Mouse (Mus musculus) 3134 (cell line): ENCODE measurements at regions not wholly inside any gene's neighbourhood (a gene's known extent, or its start where the extent isn't known, plus 50 kb on each side); places are given as distances from the start of the nearest gene placed in this dataset.
"Not testable (repeated sequence)": the region's sequence is repeated elsewhere in the genome, so short reads cannot be mapped to it uniquely, and the experiment has no call there.

ENCODE experiments used
- DNase-seq: peaks from one replicate; pipeline ENCODE4 v3.0.0-alpha.2; 2011; ENCODE audit warnings: low spot score; ENCODE audit not compliant: insufficient read length; ENCODE audit errors: extremely low read depth

DNA sequence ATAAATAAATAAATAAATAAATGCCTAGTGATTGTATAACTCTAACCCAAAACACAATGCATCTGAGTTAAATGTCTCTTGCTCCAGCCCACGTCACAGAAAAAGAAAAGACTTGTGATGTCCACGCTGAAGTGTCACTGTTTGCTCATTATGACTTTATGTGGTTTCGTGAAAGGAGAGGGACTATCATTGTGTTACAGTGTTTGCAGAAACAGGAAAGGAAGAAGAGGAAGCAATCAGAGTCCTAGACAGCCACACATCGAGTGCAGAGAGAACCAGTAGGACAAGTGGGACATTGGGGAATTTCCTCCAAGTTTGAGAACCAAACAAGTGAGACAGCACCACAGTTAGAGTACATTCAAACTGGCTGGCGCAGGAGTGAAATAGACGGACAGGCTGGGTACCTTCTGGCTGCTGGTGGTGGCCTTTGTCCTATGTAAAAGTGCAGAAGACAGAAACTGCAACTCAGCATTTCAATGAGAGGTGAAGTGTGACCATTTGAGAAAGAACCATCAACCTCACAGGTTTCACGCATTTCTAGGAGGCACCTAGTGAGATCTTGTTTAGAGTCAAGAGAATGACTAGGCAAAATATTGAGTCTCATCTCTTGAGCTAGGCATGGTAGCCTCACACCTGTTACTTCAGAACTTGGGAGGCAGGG, 59.6 kb downstream of the Fasl start:
- no peak for DNase-seq

DNA sequence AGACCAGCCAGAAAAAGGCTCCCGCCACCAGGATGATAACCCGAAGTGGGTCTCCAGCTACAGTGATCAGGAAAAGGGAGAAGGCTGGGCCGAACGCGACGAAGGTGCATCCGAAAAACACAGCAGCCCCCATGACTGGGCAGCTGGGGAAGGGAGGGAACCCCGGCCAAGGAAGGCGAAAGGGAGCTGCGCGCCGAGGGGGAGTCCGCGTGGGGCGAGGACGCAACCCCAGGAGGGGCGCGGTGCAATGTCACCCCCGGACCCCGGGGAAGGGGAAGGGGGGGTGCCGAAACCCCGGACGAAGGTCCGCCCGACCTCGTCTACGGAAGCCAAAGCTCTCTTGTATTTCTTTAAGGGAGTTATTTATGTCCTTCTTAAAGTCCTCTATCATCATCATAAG, 60.9 kb downstream of the Fasl start:
- DNase-seq = not testable (repeated sequence)

DNA sequence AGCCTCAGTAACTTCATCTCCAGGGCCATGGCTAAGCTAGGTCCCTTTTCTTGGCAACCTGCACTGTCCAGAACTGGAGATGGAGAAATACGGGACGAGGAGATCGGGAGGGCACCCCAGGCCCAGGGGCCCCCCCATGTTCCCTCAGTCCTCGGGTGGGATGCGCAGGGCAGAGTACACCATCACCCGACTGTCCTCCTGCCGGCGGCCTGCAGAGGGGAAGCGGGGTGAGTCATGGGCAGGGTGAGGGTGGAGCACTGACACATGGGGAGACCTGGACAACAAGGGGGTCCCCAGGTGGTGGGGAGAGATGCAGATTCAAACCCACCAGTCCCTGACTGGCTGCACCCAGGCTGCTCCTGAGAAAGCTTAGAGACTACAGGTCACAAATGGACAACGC, 62.2 kb downstream of the Fasl start:
- not testable (repeated sequence) for DNase-seq

DNA sequence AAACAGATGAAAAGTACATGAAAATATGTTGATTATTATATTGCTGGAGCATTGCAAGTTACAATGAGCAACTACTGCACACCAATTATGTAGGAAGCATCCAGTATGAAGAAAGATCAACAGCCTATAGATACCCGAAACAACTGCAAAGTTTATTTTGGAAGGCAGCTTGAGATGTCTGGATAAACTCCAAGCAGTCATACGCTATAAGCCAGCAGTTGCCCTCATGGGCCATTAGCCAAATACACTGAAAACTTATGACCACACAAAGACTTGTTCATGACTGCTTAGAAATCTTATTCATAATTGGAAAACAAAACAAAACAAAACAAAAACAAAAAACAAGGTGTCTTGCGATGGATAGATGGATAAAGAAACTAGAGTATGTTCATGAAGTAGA, 68.4 kb downstream of the Fasl start:
- no peak for DNase-seq

DNA sequence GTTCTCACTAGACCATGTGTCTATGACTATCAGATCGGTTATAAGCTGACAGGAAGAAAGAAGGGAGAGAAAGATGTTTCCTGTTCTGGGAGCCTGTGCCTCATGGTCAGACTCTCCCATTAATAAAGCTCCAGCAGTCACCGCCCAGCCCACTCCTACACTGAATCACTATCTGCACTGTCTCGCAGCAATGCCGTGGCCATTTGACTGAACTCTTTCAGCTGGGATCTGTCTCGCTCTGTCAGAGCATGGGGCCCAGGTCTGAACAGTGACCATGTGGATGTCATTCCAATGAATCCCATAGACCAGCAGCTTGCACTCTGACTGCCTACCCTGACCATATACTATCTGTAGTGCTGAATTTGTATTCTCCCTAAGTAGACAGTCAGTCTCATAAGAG, 70.0 kb downstream of the Fasl start:
- DNase-seq = no peak

DNA sequence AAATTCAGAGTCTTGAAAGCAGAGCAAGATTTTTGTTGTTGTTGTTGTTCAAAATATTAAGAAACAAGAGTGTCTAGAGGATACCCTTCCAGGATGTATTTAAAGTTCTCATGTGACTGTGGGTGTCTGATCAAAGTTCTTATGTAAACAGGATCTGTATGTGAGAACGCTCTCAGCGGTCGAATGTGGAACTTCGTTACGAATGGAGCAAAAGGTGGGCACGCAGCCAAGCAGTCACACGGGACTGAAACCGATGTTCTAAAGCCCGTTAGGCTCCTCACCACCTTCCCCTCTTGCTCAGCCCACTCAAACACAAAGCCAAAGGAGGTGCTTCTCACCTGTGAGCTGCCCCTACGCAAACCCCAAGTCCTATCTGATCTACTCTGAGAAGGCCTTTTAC, 75.4 kb downstream of the Fasl start:
- no peak for DNase-seq

DNA sequence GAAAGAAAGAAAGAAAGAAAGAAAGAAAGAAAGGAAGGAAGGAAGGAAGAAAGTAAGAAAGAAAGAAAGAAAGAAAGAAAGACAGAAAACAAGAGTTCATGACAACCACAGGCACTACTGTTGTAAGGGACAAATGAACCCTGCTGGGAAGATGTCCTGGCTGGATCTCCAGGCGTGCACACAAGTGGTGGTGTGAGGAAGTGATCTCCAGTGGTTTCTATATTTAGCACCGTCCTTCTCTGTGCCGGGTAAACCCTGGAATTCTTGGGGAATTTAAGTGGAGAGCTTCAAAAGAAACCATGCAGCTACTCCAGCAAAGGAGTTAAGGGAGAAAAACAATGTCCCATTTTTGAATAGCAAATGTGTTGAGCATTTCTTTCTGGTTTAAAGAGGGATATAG, 76.0 kb downstream of the Fasl start:
- DNase-seq = no peak

DNA sequence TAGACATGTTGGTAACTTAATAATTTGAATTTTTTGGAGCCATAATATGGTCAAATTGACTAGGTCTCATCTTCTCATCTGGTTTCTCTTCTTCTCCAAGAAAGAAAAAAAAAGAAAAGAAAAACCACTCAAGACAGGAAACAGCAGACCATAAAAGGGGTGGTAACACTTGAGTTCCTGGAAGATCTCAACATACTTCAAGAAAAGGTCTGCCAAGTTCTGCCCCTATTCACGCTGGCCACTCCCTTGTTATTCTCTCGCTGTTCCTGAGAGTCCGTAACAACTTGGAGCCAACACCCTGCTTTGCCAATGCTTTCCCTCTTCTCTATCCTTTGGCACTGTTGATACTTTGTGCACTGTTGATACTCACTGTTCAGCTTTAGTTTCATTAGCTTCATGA, 81.2 kb downstream of the Fasl start:
- no peak for DNase-seq

DNA sequence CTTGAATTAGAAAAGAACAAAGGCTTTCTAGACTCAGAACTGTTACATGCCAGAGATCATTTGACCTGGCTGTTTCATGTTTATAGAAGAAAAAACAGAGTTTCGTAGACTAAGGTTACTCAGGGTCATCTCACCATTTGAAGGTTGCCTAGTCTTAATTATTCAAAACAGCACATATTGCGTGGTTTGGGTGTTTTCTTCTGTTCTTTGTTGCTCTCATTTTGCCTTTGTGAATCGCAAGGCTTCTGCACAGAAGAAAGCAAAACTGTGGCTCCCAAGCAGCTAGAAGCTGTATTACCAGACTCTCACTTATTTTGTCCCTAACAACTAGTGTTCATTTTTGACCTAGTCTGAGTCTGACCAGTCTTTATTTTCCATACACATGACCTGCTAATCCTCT, 83.3 kb downstream of the Fasl start:
- no peak for DNase-seq

DNA sequence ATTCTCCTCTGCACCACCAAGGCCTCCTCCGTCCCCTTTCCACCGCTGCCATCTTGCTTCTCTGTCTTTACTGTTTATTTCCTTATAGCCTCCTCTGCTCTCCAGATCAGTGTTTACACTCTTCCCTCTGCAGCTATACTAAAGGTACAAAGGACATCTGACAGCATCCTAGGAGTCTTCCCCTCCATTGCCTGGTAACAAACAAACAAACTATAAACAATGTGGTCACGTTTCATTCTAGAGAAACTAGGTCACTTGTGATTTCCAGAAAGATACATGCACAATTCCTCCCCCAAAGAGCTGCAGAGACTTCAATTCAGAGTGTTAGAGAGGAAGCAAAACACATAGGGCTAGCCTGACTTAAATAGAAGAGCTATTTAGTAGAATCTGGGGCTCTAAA, 83.8 kb downstream of the Fasl start:
- no peak for DNase-seq

DNA sequence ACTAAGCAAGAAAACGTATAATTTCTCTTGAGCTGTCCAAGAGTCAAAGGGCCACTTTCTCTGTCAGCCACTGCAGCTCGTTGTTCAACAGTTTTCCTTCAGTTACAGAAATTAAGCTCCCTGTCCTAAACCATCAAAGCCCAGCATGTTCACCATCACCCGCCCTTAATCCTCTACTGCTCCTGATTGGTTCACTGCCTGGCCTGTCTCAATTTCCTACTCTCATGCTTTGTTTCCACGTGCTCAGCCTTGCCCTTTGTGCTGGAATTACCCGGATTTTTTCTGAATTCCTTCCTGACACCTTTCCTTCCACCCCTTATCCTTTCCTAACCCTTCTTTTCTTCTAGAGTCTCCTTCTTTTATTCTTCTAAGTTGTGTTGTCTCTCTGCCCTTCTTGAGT, 92.4 kb downstream of the Fasl start:
- DNase-seq = no peak

DNA sequence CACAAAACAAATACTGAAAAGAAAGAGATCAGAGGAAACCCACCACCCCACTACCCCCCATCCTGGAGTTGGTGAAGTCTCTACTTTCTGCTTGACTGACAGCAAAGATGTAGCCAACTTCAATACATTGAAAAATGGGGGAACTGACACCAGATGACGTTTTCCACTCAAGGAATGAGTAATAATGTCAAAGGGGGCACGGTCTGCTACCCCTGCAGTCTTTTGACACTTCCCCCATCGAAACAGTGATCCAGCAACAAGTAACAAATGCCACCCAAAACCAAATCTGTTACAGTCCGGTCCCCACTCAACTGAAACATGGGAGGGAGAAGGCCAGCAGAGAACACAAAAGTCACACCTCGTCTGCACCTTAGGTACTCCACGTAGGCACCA, 94.5 kb downstream of the Fasl start:
- DNase-seq = no peak

DNA sequence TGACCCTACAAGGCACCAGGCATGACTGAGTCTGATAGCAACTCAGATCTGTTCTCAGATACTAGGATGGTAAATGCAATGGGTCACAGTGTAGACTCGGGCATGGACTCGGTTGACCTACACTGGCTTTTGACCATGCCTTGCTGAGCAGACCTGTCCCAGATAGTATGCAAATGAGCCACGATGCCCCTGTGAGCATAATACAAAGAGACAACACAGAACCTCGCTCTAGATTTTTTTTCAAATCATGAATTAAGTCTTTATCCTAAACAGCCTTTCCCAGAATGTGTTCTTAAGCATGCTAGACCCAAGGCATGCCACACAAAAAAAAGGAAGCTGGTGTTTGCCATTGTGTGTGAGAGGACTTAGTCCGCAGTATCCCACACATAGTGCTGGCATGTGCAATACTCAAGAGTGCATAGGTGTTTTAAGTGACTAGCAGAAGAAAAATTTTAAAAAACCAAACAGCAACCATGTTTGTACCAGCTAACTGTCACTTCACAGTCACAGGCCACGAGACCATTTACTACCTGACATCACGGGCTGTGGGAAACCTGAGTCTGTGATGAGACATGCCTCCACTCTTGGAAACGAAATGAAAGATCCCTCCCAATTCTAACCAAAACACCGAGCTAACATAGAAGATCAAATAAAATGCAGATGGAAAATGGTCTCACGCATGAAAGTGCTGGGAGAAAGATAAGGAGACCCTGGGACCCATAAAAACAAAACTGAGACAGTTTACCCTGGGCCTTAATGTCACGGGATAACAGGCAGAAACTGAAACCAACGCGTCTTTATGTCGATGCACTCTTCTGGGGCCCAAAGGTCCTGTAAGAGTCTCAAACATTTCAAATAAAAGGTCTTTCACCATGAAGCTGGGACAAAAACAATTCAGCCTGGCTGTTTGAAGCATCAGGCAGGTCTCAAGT, 95.2 kb downstream of the Fasl start:
- no peak for DNase-seq

DNA sequence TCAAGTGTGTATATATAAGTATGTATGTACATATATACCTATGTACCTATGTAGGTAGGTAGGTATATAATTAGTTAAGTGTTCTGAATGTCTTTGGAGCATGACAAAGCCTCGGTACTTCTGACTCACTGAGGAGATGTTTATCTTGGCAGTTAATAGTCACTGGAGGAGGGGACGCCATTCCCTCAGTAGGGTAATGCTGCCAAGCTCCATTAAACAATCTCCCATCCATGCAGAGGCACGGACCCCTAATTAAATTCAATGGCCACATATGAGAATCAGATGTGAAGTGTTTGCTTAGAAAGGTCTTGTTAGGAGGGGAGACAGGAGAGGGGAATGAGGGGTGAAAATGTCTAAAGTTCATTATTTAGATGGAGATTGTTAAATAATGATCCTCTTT, 99.3 kb downstream of the Fasl start:
- DNase-seq = no peak

DNA sequence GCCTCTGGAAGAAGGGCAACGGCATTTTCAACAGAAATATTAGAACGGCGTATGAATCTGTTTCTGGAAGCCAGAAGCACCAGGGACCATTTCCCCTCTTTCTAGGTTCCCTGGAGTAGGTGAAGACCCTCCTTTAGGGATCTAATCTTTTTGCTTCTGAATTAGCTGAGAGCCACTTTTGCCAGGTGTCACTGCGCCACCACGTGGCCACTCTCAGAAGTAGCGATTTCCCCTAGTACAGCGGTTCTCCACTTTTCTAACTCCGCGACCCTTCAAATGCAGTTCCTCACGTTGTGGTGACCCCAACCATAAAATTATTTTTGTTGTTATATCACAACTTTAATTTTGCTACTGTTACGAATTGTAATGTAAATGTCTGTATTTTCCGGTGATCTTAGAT, 100.7 kb downstream of the Fasl start:
- DNase-seq = no peak

DNA sequence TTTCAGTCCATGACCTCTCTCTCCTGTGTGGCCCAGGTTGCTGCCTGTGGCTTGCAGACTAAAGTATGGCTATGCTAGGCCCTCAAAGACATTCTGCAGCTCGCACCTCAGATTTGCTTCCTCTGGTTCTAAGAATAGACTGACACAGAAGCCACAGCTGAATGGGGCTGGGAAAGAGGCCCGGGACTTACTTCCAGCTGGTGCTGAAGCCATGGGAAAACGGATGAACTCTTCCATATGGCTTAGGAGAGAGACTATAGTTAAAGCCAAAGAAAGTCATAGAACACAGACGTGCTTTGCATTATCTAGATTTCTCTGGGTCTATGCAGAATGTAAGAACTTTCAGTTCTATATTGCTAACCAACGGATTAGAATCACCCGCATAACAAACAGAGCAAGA, 107.7 kb downstream of the Fasl start:
- no peak for DNase-seq

DNA sequence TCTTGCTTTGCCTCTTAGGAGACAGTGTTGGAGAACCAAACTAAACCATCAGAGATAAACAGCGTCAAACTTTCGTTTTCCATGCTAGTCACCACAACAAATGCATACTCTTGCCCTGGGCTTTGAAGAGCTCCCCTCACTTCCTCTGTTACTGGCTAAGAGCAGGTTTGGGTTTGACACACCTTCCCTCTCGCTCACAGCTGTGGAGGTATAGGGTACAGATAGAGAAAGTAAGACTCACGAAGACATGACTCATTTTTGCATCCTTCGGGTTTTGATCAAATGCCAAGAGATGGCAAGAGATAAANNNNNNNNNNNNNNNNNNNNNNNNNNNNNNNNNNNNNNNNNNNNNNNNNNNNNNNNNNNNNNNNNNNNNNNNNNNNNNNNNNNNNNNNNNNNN, 117.4 kb downstream of the Fasl start:
- DNase-seq = no peak

DNA sequence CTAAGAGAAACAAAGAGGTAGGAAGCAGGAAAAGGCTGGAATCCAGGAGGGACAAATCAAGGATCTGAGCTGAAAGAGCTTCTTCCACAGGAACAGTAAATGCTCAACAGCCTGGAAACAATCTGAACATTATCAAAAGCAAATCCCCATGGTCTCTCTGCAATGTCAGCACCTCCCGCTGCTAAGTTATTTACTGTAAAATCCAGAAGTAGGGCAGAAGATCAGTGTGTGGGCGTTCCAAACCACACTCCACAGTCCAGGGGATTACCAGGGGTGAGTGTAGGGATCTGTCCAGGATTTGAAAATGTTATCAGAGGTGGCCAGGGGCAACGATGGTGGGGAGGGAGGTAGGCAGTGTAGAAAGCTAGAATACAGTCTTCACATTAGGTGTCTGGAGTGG, 124.0 kb downstream of the Fasl start:
- DNase-seq = no peak

DNA sequence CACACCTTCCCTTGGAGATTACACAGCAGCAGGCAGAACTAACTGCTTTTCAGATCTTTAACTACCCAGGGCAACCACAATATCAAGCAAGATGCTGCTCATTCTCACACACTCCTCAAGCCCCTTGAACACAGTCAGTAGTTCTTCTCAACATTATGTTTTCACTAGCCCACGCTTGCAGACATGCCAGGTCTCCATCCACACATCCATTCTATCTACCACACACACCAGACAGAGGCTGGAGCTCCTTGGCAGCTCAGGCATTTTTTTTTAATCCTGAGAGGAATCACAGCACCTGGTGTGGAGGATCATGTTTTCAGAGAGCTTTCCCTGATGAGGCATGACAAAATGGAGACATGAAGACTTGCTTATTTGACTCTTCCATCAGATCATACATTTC, 124.9 kb downstream of the Fasl start:
- DNase-seq = no peak

DNA sequence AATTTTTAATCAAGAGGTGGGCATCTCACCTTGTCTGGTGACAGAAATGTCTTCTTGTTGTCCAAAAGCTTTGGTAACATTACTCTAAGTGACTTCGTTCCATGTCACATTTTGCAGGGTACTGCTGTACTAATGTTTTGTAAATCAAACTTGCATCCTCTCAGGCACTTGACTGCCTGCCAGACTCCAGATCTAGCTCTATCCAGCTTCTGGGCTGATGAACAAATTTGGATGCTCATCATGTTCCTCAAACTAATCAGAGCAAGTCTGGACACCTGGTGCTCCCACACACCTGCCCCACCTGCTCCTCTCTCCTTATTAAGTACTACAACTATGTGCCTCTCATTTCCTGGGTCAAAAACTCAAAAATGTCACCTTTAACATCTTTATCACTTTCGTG, 126.1 kb downstream of the Fasl start:
- no peak for DNase-seq

DNA sequence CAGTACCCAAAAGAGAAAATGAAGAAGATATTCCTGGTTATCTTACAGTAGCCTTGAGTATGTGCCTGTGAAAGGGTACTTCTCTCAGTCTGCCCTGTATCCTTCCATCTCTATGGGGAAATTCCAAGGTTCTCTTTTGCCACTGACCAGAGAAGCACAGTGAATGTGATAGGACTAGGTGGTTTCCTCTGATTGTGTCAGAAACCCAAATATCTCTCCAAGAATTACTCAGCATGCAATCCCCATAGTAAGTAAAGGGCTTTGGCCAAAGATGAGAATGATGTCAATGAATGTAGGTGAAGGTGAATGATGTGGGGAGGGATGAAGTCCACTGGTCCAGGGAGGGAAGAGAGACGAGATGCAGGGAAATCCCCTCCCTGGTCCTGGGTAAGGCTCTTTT, 130.8 kb downstream of the Fasl start:
- no peak for DNase-seq

DNA sequence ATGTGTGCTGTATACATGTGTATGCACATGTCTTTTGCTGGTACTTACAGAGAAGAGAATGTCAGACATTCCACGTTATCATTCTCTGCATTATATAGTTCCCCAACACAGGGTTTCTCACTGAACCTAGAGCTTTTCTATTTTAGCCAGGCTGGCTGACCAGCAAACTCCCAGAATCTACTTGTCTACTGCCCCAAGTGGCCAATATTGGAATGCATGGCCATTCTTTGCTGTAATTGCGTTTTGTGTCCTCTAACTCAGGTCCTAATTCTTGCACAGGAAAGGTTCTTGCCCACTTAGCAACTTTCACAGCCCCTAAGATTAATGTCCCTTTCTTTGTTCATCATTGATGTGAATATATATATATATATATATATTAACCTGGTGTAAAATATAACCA, 138.9 kb downstream of the Fasl start:
- no peak for DNase-seq
